Mouse (Mus musculus): ENCODE measurements around the gene Ihh. TPM values are rescaled to one million over a fixed set of nuclear protein-coding genes. Genes with fewer than 3 reads are reported as not detected.

Gene Ihh
- polyA plus RNA-seq, 1 experiment from 2014 or later: not detected

- DNase-seq (ENCODE audit: low spot score) (peak; percentile 25), ATAC-seq (ENCODE audit: insufficient read depth, low FRiP score, low TSS enrichment) (no peak)
- no peaks in the 10 kb centered on the region for H3K9me3 ChIP-seq (ENCODE audit: control insufficient read depth, low read length)
- H3K4me3 ChIP-seq (ENCODE audit: low read depth, low read length): no peak overlapping the region
- WGBS: 2% methylated on average over 24 of the region's 24 CpGs
- H3K36me3 ChIP-seq (ENCODE audit: control insufficient read depth, insufficient read depth, low read length): no peaks in the 10 kb centered on the region
- no peak overlapping the region for H3K4me2 ChIP-seq (ENCODE audit: low read depth)
- peaks cover 10% of the 10 kb centered on the region; the same call in 1 of the 2 replicates for H3K4me1 ChIP-seq (ENCODE audit: control insufficient read depth, insufficient read depth, low read length)
- no peak overlapping the region for H3K9ac ChIP-seq (ENCODE audit: low read length)
- no peak overlapping the region for H3K27ac ChIP-seq (ENCODE audit: low read depth, low read length)
- peaks cover 82% of the 10 kb centered on the region for H3K27me3 ChIP-seq (ENCODE audit: control insufficient read depth, insufficient read depth, low read length)
Observed at GRCm38 (mm10) chr1:74949666-74950050, 1.8 kb downstream of the Ihh start.

- Histone ChIP-seq H3K4me1 (ENCODE audit: control insufficient read depth, insufficient read depth, low read length) (peaks cover 10% of the 10 kb centered on the region; the same call in 1 of the 2 replicates), H3K27ac (ENCODE audit: low read depth, low read length) (no peak overlapping the region), H3K4me3 (ENCODE audit: low read depth, low read length) (no peak overlapping the region), H3K9ac (ENCODE audit: low read length) (no peak overlapping the region), H3K36me3 (ENCODE audit: control insufficient read depth, insufficient read depth, low read length) (no peaks in the 10 kb centered on the region), H3K9me3 (ENCODE audit: control insufficient read depth, low read length) (no peaks in the 10 kb centered on the region), H3K4me2 (ENCODE audit: low read depth) (peak overlapping the region; percentile 50; the same call in 1 of the 2 replicates), H3K27me3 (ENCODE audit: control insufficient read depth, insufficient read depth, low read length) (peaks cover 81% of the 10 kb centered on the region)
- 0 out of 2 replicates have a peak, but pooled peaks have one; percentile 48 for ATAC-seq (ENCODE audit: insufficient read depth, low FRiP score, low TSS enrichment)
- peak; percentile 70 for DNase-seq (ENCODE audit: low spot score)
- 2% methylated on average over 20 of the region's 20 CpGs for WGBS
Observed at GRCm38 (mm10) chr1:74948784-74949665, 2.4 kb downstream of the Ihh start.

GRCm38 (mm10) chr1:74947986-74948670 lies 3.3 kb downstream of the Ihh start:
- WGBS: 2% methylated on average over 39 of the region's 41 CpGs
- DNase-seq (ENCODE audit: low spot score) (peak; percentile 55), ATAC-seq (ENCODE audit: insufficient read depth, low FRiP score, low TSS enrichment) (no peak)
- no peak overlapping the region for H3K27ac ChIP-seq (ENCODE audit: low read depth, low read length)
- H3K9me3 ChIP-seq (ENCODE audit: control insufficient read depth, low read length): no peaks in the 10 kb centered on the region
- H3K27me3 ChIP-seq (ENCODE audit: control insufficient read depth, insufficient read depth, low read length): peaks cover 72% of the 10 kb centered on the region
- H3K9ac ChIP-seq (ENCODE audit: low read length): peak overlapping the region; percentile 14; the same call in 1 of the 2 replicates
- peaks cover 10% of the 10 kb centered on the region; the same call in 1 of the 2 replicates for H3K4me1 ChIP-seq (ENCODE audit: control insufficient read depth, insufficient read depth, low read length)
- no peaks in the 10 kb centered on the region for H3K36me3 ChIP-seq (ENCODE audit: control insufficient read depth, insufficient read depth, low read length)
- H3K4me3 ChIP-seq (ENCODE audit: low read depth, low read length): peak overlapping the region; percentile 16; the same call in 1 of the 2 replicates
- H3K4me2 ChIP-seq (ENCODE audit: low read depth): peak overlapping the region; percentile 50

- no peaks in the 10 kb centered on the region for H3K9me3 ChIP-seq (ENCODE audit: control insufficient read depth, low read length)
- no peak overlapping the region for H3K9ac ChIP-seq (ENCODE audit: low read length)
- DNase-seq (ENCODE audit: low spot score): no peak
Observed at GRCm38 (mm10) chr1:74941651-74942360, 9.7 kb downstream of the Ihh start.

GRCm38 (mm10) chr1:74939762-74940161 lies 11.7 kb downstream of the Ihh start:
- Histone ChIP-seq H3K9ac (ENCODE audit: low read length) (no peak overlapping the region), H3K27ac (ENCODE audit: low read depth, low read length) (no peak overlapping the region), H3K9me3 (ENCODE audit: control insufficient read depth, low read length) (no peaks in the 10 kb centered on the region), H3K36me3 (ENCODE audit: control insufficient read depth, insufficient read depth, low read length) (no peaks in the 10 kb centered on the region), H3K4me1 (ENCODE audit: control insufficient read depth, insufficient read depth, low read length) (no peaks in the 10 kb centered on the region), H3K27me3 (ENCODE audit: control insufficient read depth, insufficient read depth, low read length) (peaks cover 4% of the 10 kb centered on the region; the same call in 1 of the 2 replicates), H3K4me2 (ENCODE audit: low read depth) (no peak overlapping the region), H3K4me3 (ENCODE audit: low read depth, low read length) (no peak overlapping the region)
- DNase-seq (ENCODE audit: low spot score) (no peak), ATAC-seq (ENCODE audit: insufficient read depth, low FRiP score, low TSS enrichment) (no peak)
- WGBS: 10% methylated on average over 3 of the region's 3 CpGs

More at GRCm38 (mm10) chr1:74941651-74942360, 9.7 kb downstream of the Ihh start:
- Histone ChIP-seq H3K4me2 (ENCODE audit: low read depth) (no peak overlapping the region), H3K27ac (ENCODE audit: low read depth, low read length) (no peak overlapping the region), H3K4me1 (ENCODE audit: control insufficient read depth, insufficient read depth, low read length) (no peaks in the 10 kb centered on the region), H3K4me3 (ENCODE audit: low read depth, low read length) (no peak overlapping the region), H3K36me3 (ENCODE audit: control insufficient read depth, insufficient read depth, low read length) (no peaks in the 10 kb centered on the region), H3K27me3 (ENCODE audit: control insufficient read depth, insufficient read depth, low read length) (peaks cover 13% of the 10 kb centered on the region)
- WGBS: 61% methylated on average over 12 of the region's 12 CpGs
- ATAC-seq (ENCODE audit: insufficient read depth, low FRiP score, low TSS enrichment): no peak

- Histone ChIP-seq H3K36me3 (ENCODE audit: control insufficient read depth, insufficient read depth, low read length) (no peaks in the 10 kb centered on the region), H3K4me1 (ENCODE audit: control insufficient read depth, insufficient read depth, low read length) (no peaks in the 10 kb centered on the region), H3K9ac (ENCODE audit: low read length) (no peak overlapping the region), H3K9me3 (ENCODE audit: control insufficient read depth, low read length) (no peaks in the 10 kb centered on the region), H3K4me3 (ENCODE audit: low read depth, low read length) (no peak overlapping the region), H3K27me3 (ENCODE audit: control insufficient read depth, insufficient read depth, low read length) (peaks cover 6% of the 10 kb centered on the region; the same call in 1 of the 2 replicates), H3K27ac (ENCODE audit: low read depth, low read length) (no peak overlapping the region), H3K4me2 (ENCODE audit: low read depth) (no peak overlapping the region)
- DNase-seq (ENCODE audit: low spot score) (no peak), ATAC-seq (ENCODE audit: insufficient read depth, low FRiP score, low TSS enrichment) (no peak)
- WGBS: 50% methylated on average over 12 of the region's 12 CpGs
Observed at GRCm38 (mm10) chr1:74936221-74936830, 15.1 kb downstream of the Ihh start.

- Histone ChIP-seq H3K27me3 (ENCODE audit: control insufficient read depth, insufficient read depth, low read length) (peaks cover 6% of the 10 kb centered on the region; the same call in 1 of the 2 replicates), H3K4me1 (ENCODE audit: control insufficient read depth, insufficient read depth, low read length) (no peaks in the 10 kb centered on the region), H3K27ac (ENCODE audit: low read depth, low read length) (no peak within 1 kb of the TSS), H3K36me3 (ENCODE audit: control insufficient read depth, insufficient read depth, low read length) (no peaks in the 10 kb centered on the region), H3K4me2 (ENCODE audit: low read depth) (peak within 1 kb of the TSS; percentile 23), H3K9me3 (ENCODE audit: control insufficient read depth, low read length) (no peaks in the 10 kb centered on the region), H3K9ac (ENCODE audit: low read length) (no peak within 1 kb of the TSS), H3K4me3 (ENCODE audit: low read depth, low read length) (no peak within 1 kb of the TSS)
- 1% methylated on average over 18 of the region's 18 CpGs for WGBS
- DNase-seq (ENCODE audit: low spot score) (peak; percentile 76), ATAC-seq (ENCODE audit: insufficient read depth, low FRiP score, low TSS enrichment) (no peak)
Observed at GRCm38 (mm10) chr1:74935402-74935801, 16.1 kb downstream of the Ihh start, which contains the start of gene Cfap65. TSS of gene Cfap65 (minus strand) at chr1:74935599.

All from neural tube, embryonic 11.5 days (tissue).